ENCODE assay signal across 8 mouse cellular contexts in genomic region chr7:127588011-127588871, GRCm38 (mm10). TPM values are rescaled to one million over a fixed set of nuclear protein-coding genes. Genes with fewer than 3 reads are reported as not detected.
DNase-seq lines count a peak whose midpoint lies in the region; ATAC-seq and TF ChIP-seq lines count a peak whose summit lies in the region.

Gene Ccdc189 (minus strand): TSS chr7:127588595.
Gene Rnf40 (plus strand): TSS chr7:127588767.

- peak within 1 kb of the TSS; percentile 78 for H3K9ac ChIP-seq in kidney, embryonic 14.5 days (ENCODE audit: low read depth, low read length)
- H3K9ac ChIP-seq in limb, embryonic 15.5 days: peak within 1 kb of the TSS; percentile 89

- H3K4me3 ChIP-seq in bone marrow macrophage, adult 2 months (ENCODE audit: insufficient read depth, low read length): peak within 1 kb of the TSS; percentile 97
- peak within 1 kb of the TSS; percentile 86 for H3K4me3 ChIP-seq in embryonic fibroblast, embryonic 13.5 days (ENCODE audit: insufficient read depth, low read length)
- H3K4me3 ChIP-seq in kidney, embryonic 14.5 days (ENCODE audit: low read length): peak within 1 kb of the TSS; percentile 76
- peak within 1 kb of the TSS; percentile 89 for H3K4me3 ChIP-seq in limb, embryonic 15.5 days

- peak within 1 kb of the TSS; percentile 56 for H3K27ac ChIP-seq in bone marrow macrophage, adult 2 months (ENCODE audit: insufficient read depth, low read depth, low read length)
- H3K27ac ChIP-seq in embryonic fibroblast, embryonic 13.5 days (ENCODE audit: insufficient read depth, low read length): no peak within 1 kb of the TSS; the same call in 1 of the 2 replicates
- peak within 1 kb of the TSS; percentile 73 for H3K27ac ChIP-seq in kidney, embryonic 14.5 days (ENCODE audit: low read depth, low read length)
- peak within 1 kb of the TSS; percentile 85 for H3K27ac ChIP-seq in limb, embryonic 15.5 days

- peak; percentile 99 for DNase-seq in A20 (ENCODE audit: low read depth, low spot score)
- peak; percentile 97 to 98 for DNase-seq in heart, adult 9 months (ENCODE audit: low spot score in 2 of 2)
- DNase-seq in monocyte, adult 2 months (ENCODE audit: low read depth in 1 of 2, low spot score in 2 of 2): peak; percentile 90 to 93
- peak; percentile 96 to 97 for DNase-seq in spleen, postnatal 36 days (ENCODE audit: low spot score in 2 of 2)

- H3K36me3 ChIP-seq in kidney, embryonic 14.5 days (ENCODE audit: control insufficient read depth, insufficient read depth, low read length): peaks cover 50% of the 10 kb centered on the region
- H3K36me3 ChIP-seq in limb, embryonic 15.5 days: peaks cover 55% of the 10 kb centered on the region

- H3K27me3 ChIP-seq in kidney, embryonic 14.5 days (ENCODE audit: control insufficient read depth, insufficient read depth, low read length): no peaks in the 10 kb centered on the region
- no peaks in the 10 kb centered on the region for H3K27me3 ChIP-seq in limb, embryonic 15.5 days

- TF ChIP-seq POLR2A in bone marrow macrophage, adult 2 months (IDR thresholded peaks at IDR 0.05; ENCODE audit: borderline replicate concordance, low read depth, low read length): no peak
- peak; percentile 81 for TF ChIP-seq POLR2A in embryonic fibroblast, embryonic 13.5 days (IDR thresholded peaks at IDR 0.05; ENCODE audit: low read depth, low read length)

- under 1% methylated on average over 50 of the region's 50 CpGs for WGBS in kidney, embryonic 14.5 days
- under 1% methylated on average over 50 of the region's 50 CpGs for WGBS in limb, embryonic 15.5 days

- peaks cover 9% of the 10 kb centered on the region for H3K4me1 ChIP-seq in bone marrow macrophage, adult 2 months (ENCODE audit: control insufficient read depth, insufficient read depth, low read length)
- peaks cover 3% of the 10 kb centered on the region; the same call in 1 of the 2 replicates for H3K4me1 ChIP-seq in embryonic fibroblast, embryonic 13.5 days (ENCODE audit: control insufficient read depth, insufficient read depth, low read length)
- peaks cover 15% of the 10 kb centered on the region for H3K4me1 ChIP-seq in kidney, embryonic 14.5 days (ENCODE audit: control insufficient read depth, insufficient read depth, low read length)
- peaks cover 17% of the 10 kb centered on the region for H3K4me1 ChIP-seq in limb, embryonic 15.5 days

- H3K9me3 ChIP-seq in kidney, embryonic 14.5 days (ENCODE audit: control insufficient read depth, low read length): no peaks in the 10 kb centered on the region
- H3K9me3 ChIP-seq in limb, embryonic 15.5 days: no peaks in the 10 kb centered on the region

- ATAC-seq in kidney, embryonic 14.5 days (ENCODE audit: low FRiP score, low TSS enrichment): peak; percentile 97
- ATAC-seq in limb, embryonic 15.5 days (ENCODE audit: insufficient number of reproducible peaks, low FRiP score, low TSS enrichment, low read depth): peak; percentile 98

- no peak for TF ChIP-seq CTCF in bone marrow macrophage, adult 2 months (IDR thresholded peaks at IDR 0.05; ENCODE audit: low read depth, low read length)
- TF ChIP-seq CTCF in embryonic fibroblast, embryonic 13.5 days (IDR thresholded peaks at IDR 0.05; ENCODE audit: borderline replicate concordance, insufficient read depth, low read length): no peak

- H3K4me2 ChIP-seq in kidney, embryonic 14.5 days (replicated peaks; ENCODE audit: low read depth, low read length): peak within 1 kb of the TSS; percentile 78
- H3K4me2 ChIP-seq in limb, embryonic 15.5 days: peak within 1 kb of the TSS; percentile 87

RNA-seq across cellular contexts. Expression of gene Ccdc189, which starts in this region (rescaled TPM):
- 2.7 and 2.9 TPM in 2 replicates for polyA plus RNA-seq in bone marrow macrophage, adult 2 months (2012; ENCODE audit: insufficient read depth, insufficient read length, missing spikeins)
- polyA plus RNA-seq in embryonic fibroblast, embryonic 13.5 days (2011; ENCODE audit: insufficient read length, low read depth, missing spikeins): 1.5 and 3.6 TPM in 2 replicates
- 12.7 and 14.5 TPM in 2 replicates for polyA plus RNA-seq in kidney, embryonic 14.5 days (2014; fragmentation: Nextera tagmentation; extraction: Ambion mirVana)
- polyA plus RNA-seq in limb, embryonic 15.5 days (2015; fragmentation: Nextera tagmentation; extraction: Ambion mirVana): 4.2 and 7.2 TPM in 2 replicates

RNA-seq across cellular contexts. Expression of gene Rnf40, which starts in this region (rescaled TPM):
- polyA plus RNA-seq in bone marrow macrophage, adult 2 months (2012; ENCODE audit: insufficient read depth, insufficient read length, missing spikeins): 42.3 and 44.5 TPM in 2 replicates
- polyA plus RNA-seq in embryonic fibroblast, embryonic 13.5 days (2011; ENCODE audit: insufficient read length, low read depth, missing spikeins): 34.2 and 34.6 TPM in 2 replicates
- polyA plus RNA-seq in kidney, embryonic 14.5 days (2014; fragmentation: Nextera tagmentation; extraction: Ambion mirVana): 25.5 and 41.5 TPM in 2 replicates
- 42.9 and 46.1 TPM in 2 replicates for polyA plus RNA-seq in limb, embryonic 15.5 days (2015; fragmentation: Nextera tagmentation; extraction: Ambion mirVana)
